Mouse (Mus musculus): ENCODE data around the gene Mgat5.

GRCm38 (mm10) chr1:127536448-127536847, 331.6 kb downstream of the Mgat5 start:
- TF ChIP-seq MAFK (IDR thresholded peaks at IDR 0.05; ENCODE audit: insufficient read depth, low read depth, low read length) = no peak
- no peak for TF ChIP-seq HCFC1 (IDR thresholded peaks at IDR 0.05; ENCODE audit: borderline replicate concordance, insufficient read depth, low read length)
